Mouse (Mus musculus): ENCODE data around the gene Nol7. TPM values are rescaled to one million over a fixed set of nuclear protein-coding genes. Genes with fewer than 3 reads are reported as not detected.
A peak's percentile ranks its signal among the peaks of the same experiment; 100 is the strongest.

Gene Nol7
- polyA plus RNA-seq (2012; ENCODE audit: insufficient read depth, insufficient read length, low replicate concordance, missing spikeins): 465 TPM in 1 of 2 replicates, not detected in the other

DNA sequence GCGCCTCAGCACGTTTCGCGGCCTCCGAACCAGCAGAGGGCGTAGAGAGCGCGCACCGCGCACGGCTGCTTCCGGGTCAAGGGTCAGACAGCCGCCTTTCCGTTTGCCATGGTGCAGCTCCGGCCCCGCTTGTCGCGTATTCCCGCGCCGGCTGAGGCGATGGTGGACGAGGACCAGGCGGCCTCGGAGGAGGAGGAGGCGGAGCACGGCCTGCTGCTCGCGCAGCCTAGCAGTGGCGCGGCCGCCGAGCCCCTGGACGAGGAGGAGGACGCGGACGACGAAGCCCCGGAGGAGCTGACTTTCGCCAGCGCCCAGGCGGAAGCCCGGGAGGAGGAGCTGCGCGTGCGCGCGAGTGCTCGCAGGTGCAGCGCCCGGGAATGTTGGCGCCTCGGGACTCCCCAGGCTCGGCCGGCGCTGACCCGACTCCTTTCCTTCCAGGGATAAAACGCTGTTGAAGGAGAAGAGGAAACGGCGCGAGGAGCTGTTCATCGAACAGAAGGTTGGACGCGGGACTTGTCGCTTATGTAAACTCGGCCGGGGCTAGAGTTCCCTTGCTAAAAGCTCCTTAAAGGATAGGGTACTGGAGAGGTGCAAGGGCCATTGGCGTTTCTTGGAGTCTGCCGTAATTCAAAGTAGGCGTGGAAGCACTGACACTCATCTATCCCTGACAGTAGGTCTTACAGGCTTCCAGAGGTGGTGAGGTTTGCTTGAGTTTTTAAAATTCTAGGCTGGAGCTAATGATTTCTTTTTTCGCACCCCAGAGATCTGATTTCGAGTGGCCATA is at the start of gene Nol7:
Gene Nol7 (plus strand): TSS at position 94 of the 784 bp plus-strand sequence.
- peak within 1 kb of the TSS; percentile 96 for H3K27ac ChIP-seq (ENCODE audit: insufficient read depth, low read depth, low read length)
- WGBS: 2% methylated on average over 72 of the region's 72 CpGs
- peak within 1 kb of the TSS; percentile 94 for H3K4me3 ChIP-seq (ENCODE audit: insufficient read depth, low read depth, low read length)
- H3K4me1 ChIP-seq (ENCODE audit: control insufficient read depth, insufficient read depth, low read length): no peaks in the 10 kb centered on the region
- TF ChIP-seq POLR2A (IDR thresholded peaks at IDR 0.05; ENCODE audit: insufficient read depth, low read depth, low read length) (peak; percentile 89), CTCF (IDR thresholded peaks at IDR 0.05; ENCODE audit: insufficient read depth, low read depth, low read length) (peak; percentile 72)

DNA sequence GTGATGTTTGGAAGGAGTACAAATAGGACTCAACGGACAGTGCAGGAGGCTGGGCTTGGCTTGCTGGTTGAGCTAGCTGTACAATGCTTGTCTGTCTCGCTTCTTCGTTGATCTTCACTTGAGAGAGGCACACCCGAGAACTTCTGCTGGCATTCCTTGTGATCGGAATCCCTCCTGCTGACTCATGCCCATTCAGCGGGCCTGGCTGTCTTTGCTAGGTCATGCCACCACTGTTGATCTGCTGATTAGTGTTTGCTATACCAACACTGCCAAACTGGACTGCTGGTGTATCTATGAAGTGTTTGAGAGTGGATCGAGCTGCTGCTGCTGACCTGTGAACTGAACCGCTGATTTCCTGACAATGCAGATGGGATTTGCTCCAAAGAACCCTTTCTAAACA is 48.8 kb upstream of the Nol7 start:
- WGBS: 81% methylated on average over 8 of the region's 8 CpGs
- TF ChIP-seq CTCF (IDR thresholded peaks at IDR 0.05; ENCODE audit: insufficient read depth, low read depth, low read length) (no peak), POLR2A (IDR thresholded peaks at IDR 0.05; ENCODE audit: insufficient read depth, low read depth, low read length) (no peak)
- H3K27ac ChIP-seq (ENCODE audit: insufficient read depth, low read depth, low read length): no peak overlapping the region
- H3K4me3 ChIP-seq (ENCODE audit: insufficient read depth, low read depth, low read length): no peak overlapping the region
- H3K4me1 ChIP-seq (ENCODE audit: control insufficient read depth, insufficient read depth, low read length): peaks cover 4% of the 10 kb centered on the region; the same call in 1 of the 2 replicates

DNA sequence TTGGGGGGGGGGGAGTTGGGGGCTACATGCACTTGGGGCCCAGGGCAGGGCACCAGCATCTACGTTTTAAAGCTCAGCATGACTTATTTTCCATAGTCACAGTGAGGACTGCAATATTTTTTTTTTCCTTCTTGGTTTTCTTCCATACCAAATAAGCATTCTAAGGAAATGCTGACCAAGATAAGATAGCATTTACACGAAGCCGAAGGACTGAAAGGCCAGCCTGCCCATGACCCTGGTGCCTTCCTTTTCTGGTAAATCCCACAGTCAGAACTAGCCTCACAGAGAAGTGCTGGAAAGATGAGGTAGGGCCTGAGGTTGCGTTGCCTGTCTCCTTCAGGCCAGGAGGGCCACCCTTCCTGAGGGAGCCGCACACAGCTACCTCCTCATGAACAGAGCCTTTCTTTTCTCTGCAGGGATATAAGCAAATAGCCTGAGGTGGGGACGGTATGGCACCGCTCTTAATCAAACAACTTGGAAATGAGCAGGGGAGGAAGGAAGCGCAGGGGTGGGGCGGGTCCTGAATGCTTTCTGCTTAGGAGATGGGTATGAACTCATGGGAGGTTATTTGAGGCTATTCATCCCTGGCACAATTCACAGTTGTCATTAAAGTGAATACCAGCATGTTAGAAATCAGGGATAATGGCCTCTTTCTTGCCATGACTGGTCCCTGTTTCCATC is 47.6 kb upstream of the Nol7 start:
- Histone ChIP-seq H3K4me1 (ENCODE audit: control insufficient read depth, insufficient read depth, low read length) (peaks cover 4% of the 10 kb centered on the region; the same call in 1 of the 2 replicates), H3K27ac (ENCODE audit: insufficient read depth, low read depth, low read length) (no peak overlapping the region), H3K4me3 (ENCODE audit: insufficient read depth, low read depth, low read length) (no peak overlapping the region)
- 74% methylated on average over 9 of the region's 9 CpGs for WGBS
- TF ChIP-seq CTCF (IDR thresholded peaks at IDR 0.05; ENCODE audit: insufficient read depth, low read depth, low read length): no peak

DNA sequence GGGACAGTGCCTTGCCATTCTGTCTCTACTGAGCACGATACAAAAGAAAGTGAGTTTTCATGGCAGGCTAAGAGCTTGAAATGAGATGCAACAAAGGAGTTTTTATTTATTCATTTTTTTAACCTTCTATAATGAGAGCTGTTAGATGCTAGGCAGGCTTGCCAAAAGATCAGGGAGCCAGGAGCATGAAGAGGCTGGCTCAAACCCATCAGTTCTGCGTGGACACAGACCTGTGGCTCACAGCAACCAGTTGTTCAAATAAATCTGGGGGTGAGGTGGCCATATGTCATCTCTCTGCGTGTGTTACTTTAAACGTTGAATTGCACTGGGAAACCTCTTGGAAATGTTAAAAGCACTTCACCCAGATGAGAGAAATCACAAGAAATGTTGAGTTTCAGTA is 44.8 kb upstream of the Nol7 start:
- no peak for TF ChIP-seq CTCF (IDR thresholded peaks at IDR 0.05; ENCODE audit: insufficient read depth, low read depth, low read length)
- H3K4me3 ChIP-seq (ENCODE audit: insufficient read depth, low read depth, low read length): no peak overlapping the region
- no peak overlapping the region for H3K27ac ChIP-seq (ENCODE audit: insufficient read depth, low read depth, low read length)
- peaks cover 9% of the 10 kb centered on the region for H3K4me1 ChIP-seq (ENCODE audit: control insufficient read depth, insufficient read depth, low read length)
- 63% methylated on average over 4 of the region's 4 CpGs for WGBS

DNA sequence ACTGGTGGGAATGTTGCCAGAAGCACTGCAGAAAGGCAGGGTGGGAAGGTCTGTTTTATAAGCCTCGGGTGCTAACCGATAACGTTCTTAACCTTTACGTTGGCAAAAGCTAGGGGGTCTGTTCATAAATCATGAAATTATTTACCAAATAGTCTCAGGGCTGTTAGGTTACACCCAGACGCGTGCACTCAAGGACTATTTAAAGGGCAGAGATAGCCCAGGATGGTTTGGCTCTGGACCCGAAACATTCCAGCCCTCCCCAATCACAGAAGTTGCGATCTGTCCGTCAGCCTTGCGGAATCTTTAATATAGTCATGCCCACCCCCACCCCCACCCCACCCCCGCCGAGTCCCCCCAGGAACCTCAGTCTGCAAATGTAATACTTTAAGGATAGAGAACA is 43.8 kb upstream of the Nol7 start:
- Histone ChIP-seq H3K27ac (ENCODE audit: insufficient read depth, low read depth, low read length) (no peak overlapping the region), H3K4me1 (ENCODE audit: control insufficient read depth, insufficient read depth, low read length) (peaks cover 9% of the 10 kb centered on the region), H3K4me3 (ENCODE audit: insufficient read depth, low read depth, low read length) (no peak overlapping the region)
- 87% methylated on average over 12 of the region's 12 CpGs for WGBS
- TF ChIP-seq POLR2A (IDR thresholded peaks at IDR 0.05; ENCODE audit: insufficient read depth, low read depth, low read length) (no peak), CTCF (IDR thresholded peaks at IDR 0.05; ENCODE audit: insufficient read depth, low read depth, low read length) (no peak)

DNA sequence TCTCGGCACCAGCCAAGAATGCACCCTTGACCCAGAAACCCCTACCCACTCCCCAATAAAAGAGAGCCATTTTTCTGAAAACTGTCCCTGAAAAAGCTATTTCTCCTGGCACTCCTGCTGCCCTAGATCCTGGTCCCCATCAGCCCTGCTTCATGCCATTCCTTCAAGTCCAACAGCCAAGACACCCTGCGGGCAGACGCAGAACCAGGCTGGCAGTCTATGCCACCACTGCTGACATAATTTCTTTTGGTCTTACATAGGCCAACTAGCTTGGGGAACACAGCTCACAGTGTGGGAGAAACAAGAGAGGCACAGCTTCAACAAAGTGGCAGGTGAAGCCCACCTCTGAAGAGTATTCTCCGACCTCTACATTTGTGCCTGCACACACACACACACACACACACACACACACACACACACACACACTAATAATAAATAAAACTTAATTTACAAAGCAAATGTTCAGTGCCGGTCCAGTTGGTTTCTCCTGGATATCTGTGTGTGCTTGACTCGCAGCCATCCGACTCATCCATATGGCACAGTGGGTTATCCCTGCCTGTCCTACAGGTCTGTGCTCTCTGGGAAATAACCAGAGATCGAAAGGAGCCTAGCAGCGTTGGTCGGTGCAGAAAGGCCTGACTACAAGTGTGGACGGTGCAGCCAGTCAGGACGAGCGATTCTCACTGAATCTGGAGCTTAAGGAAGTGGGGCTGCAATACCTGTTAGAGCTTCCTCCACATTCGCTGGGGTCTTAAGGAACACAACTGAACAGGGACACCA is 41.7 kb upstream of the Nol7 start:
- 88% methylated on average over 14 of the region's 14 CpGs for WGBS
- TF ChIP-seq POLR2A (IDR thresholded peaks at IDR 0.05; ENCODE audit: insufficient read depth, low read depth, low read length): no peak
- TF ChIP-seq CTCF (IDR thresholded peaks at IDR 0.05; ENCODE audit: insufficient read depth, low read depth, low read length): no peak
- Histone ChIP-seq H3K4me3 (ENCODE audit: insufficient read depth, low read depth, low read length) (no peak overlapping the region), H3K27ac (ENCODE audit: insufficient read depth, low read depth, low read length) (no peak overlapping the region), H3K4me1 (ENCODE audit: control insufficient read depth, insufficient read depth, low read length) (peaks cover 5% of the 10 kb centered on the region)

DNA sequence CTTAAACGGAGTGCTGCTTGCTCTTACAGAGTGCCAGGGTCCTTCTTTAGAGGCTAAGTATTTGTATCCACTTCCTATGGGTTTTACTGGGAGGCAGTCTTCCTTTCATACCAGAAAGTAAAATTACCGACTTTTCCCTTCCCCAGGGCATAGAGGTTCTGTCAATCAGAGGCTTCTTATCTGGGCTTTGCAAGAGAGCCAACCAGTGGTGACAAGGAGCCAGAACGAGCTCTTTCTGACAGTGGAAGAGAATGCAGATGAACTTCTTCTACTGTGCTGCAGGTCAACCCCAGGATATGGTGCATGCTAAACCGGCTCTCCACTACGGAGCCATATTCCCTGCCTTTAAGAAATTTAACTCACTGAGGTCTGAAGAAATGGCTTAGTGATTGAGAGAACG is 37.7 kb upstream of the Nol7 start:
- H3K4me3 ChIP-seq (ENCODE audit: insufficient read depth, low read depth, low read length): no peak overlapping the region
- H3K27ac ChIP-seq (ENCODE audit: insufficient read depth, low read depth, low read length): no peak overlapping the region
- WGBS: 71% methylated on average over 6 of the region's 6 CpGs
- TF ChIP-seq POLR2A (IDR thresholded peaks at IDR 0.05; ENCODE audit: insufficient read depth, low read depth, low read length) (no peak), CTCF (IDR thresholded peaks at IDR 0.05; ENCODE audit: insufficient read depth, low read depth, low read length) (no peak)
- H3K4me1 ChIP-seq (ENCODE audit: control insufficient read depth, insufficient read depth, low read length): peaks cover 8% of the 10 kb centered on the region

DNA sequence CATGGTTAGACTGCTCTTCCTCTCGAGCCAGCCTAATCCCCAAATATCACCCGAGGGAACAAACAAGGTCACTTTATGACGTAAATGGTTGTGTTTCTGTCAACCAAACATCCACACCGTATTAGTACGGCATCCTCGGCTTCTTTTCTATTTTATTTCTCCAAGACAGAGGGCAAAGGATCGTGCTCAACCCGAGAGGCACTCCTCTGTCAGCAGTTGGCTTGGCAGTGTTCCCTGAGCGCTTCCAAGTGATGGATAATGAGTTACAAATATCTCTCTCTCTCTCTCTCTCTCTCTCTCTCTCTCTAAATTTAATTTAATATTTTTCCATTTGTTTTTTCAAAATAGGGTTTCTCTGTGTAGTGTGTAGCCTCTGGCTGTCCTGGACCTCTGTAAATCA is 35.8 kb upstream of the Nol7 start:
- peaks cover 8% of the 10 kb centered on the region for H3K4me1 ChIP-seq (ENCODE audit: control insufficient read depth, insufficient read depth, low read length)
- TF ChIP-seq CTCF (IDR thresholded peaks at IDR 0.05; ENCODE audit: insufficient read depth, low read depth, low read length) (no peak), POLR2A (IDR thresholded peaks at IDR 0.05; ENCODE audit: insufficient read depth, low read depth, low read length) (no peak)
- no peak overlapping the region for H3K27ac ChIP-seq (ENCODE audit: insufficient read depth, low read depth, low read length)
- no peak overlapping the region for H3K4me3 ChIP-seq (ENCODE audit: insufficient read depth, low read depth, low read length)
- 79% methylated on average over 9 of the region's 9 CpGs for WGBS
